Mouse (Mus musculus) layer of hippocampus, adult 2 months (tissue): Measurements from ENCODE around the gene Vps11. TPM values are rescaled to one million over a fixed set of nuclear protein-coding genes. Genes with fewer than 3 reads are reported as not detected.
"Not testable (repeated sequence)": the region's sequence is repeated elsewhere in the genome, so short reads cannot be mapped to it uniquely, and the experiment has no call there.

Source experiments
- DNase-seq, 2 experiments: peaks; one replicate each; pipeline ENCODE4 v3.0.0; 2022; ENCODE audit warnings: low spot score in 2 of 2
- H3K27ac ChIP-seq: fragments of 200-600 bp; 2 replicates; pipeline ENCODE4 v1.8.1; 2022
- H3K4me3 ChIP-seq: fragments of 200-600 bp; 2 replicates; pipeline ENCODE4 v1.8.1; 2022; ENCODE audit warnings: mild to moderate bottlenecking
- CTCF ChIP-seq: fragments of 200-600 bp; conservative IDR thresholded peaks from 2 replicates; pipeline ENCODE4 v1.8.1; 2022; ENCODE audit warnings: antibody characterized with exemption, mild to moderate bottlenecking, moderate library complexity
- long read RNA-seq, 2 experiments: library from polyadenylated mRNA; stranded (forward); transcript quantifications; one replicate each; pipeline ENCODE4 v2.0.0; 2021; ENCODE audit warnings: borderline mapping rate in 2 of 2
- total RNA-seq, 2 experiments: library from RNA; stranded (reverse); gene quantifications; 2 replicates each; pipeline ENCODE4 v1.2.3; 2021

The Vps11 gene
- 10 to 100 TPM; 54.7 to 55.7 TPM for total RNA-seq
- long read RNA-seq, experiment 1, transcript Vps11-201 (16 exons, 3,536 nt) = major isoform, 100 of 115 reads
- long read RNA-seq, experiment 1, partial matches to known transcripts = 7 of 115 reads
- long read RNA-seq, experiment 1, other reads (novel, unspliced or antisense) = 8 of 115 reads
- long read RNA-seq, experiment 2, transcript Vps11-201 (16 exons, 3,536 nt) = major isoform, 112 of 138 reads
- long read RNA-seq, experiment 2, partial matches to known transcripts = 12 of 138 reads
- long read RNA-seq, experiment 2, other reads (novel, unspliced or antisense) = 13 of 138 reads

- H3K4me3 ChIP-seq = peak within 1 kb of the TSS; percentile 98
- no peak for TF ChIP-seq CTCF
- H3K27ac ChIP-seq = peak within 1 kb of the TSS; percentile 94
- peak; percentile 93 to 94 for DNase-seq
Observed at GRCm38 (mm10) chr9:44361190-44361917, at the start of gene Vps11. TSS of gene Vps11 (minus strand) at chr9:44361670.

GRCm38 (mm10) chr9:44410647-44411336 lies 49.3 kb upstream of the Vps11 start:
- Histone ChIP-seq H3K4me3 (no peak overlapping the region), H3K27ac (no peak overlapping the region)
- no peak for DNase-seq
- TF ChIP-seq CTCF = no peak

- not testable (repeated sequence) for DNase-seq, H3K27ac ChIP-seq
- peak overlapping the region; percentile 85 for H3K4me3 ChIP-seq
Observed at GRCm38 (mm10) chr9:44408693-44409092, 47.2 kb upstream of the Vps11 start.

GRCm38 (mm10) chr9:44407752-44408097 lies 46.3 kb upstream of the Vps11 start:
- H3K4me3 ChIP-seq = peak overlapping the region; percentile 85
- no peak for DNase-seq
- TF ChIP-seq CTCF = no peak
- peak overlapping the region; percentile 92 for H3K27ac ChIP-seq

- H3K27ac ChIP-seq = peak within 1 kb of the TSS; percentile 92
- H3K4me3 ChIP-seq = peak within 1 kb of the TSS; percentile 85
- TF ChIP-seq CTCF = no peak
- peak; percentile 91 to 92 for DNase-seq
Observed at GRCm38 (mm10) chr9:44406906-44407751, 45.7 kb upstream of the Vps11 start, which contains the start of the genes Rps25 and Trappc4. TSS of gene Rps25 (plus strand) at chr9:44407139. TSS of gene Trappc4 (minus strand) at chr9:44407600.

- Histone ChIP-seq H3K4me3 (no peak overlapping the region), H3K27ac (no peak overlapping the region)
- no peak for DNase-seq
- TF ChIP-seq CTCF = no peak
Observed at GRCm38 (mm10) chr9:44405011-44405410, 43.5 kb upstream of the Vps11 start.

GRCm38 (mm10) chr9:44401081-44401480 lies 39.6 kb upstream of the Vps11 start:
- H3K27ac ChIP-seq = no peak overlapping the region
- H3K4me3 ChIP-seq = no peak overlapping the region
- no peak for DNase-seq
- TF ChIP-seq CTCF = no peak

GRCm38 (mm10) chr9:44399795-44400114 lies 38.3 kb upstream of the Vps11 start:
- TF ChIP-seq CTCF = no peak
- Histone ChIP-seq H3K4me3 (no peak overlapping the region), H3K27ac (no peak overlapping the region)
- DNase-seq = no peak

GRCm38 (mm10) chr9:44399114-44399794 lies 37.8 kb upstream of the Vps11 start:
- Histone ChIP-seq H3K27ac (peak overlapping the region; percentile 95; the same call in 1 of the 2 replicates), H3K4me3 (no peak overlapping the region)
- no peak for DNase-seq
- TF ChIP-seq CTCF = no peak

- no peak for DNase-seq
- peak overlapping the region; percentile 95 for H3K27ac ChIP-seq
Observed at GRCm38 (mm10) chr9:44398551-44398950, 37.1 kb upstream of the Vps11 start.

GRCm38 (mm10) chr9:44398087-44398486 lies 36.6 kb upstream of the Vps11 start:
- peak overlapping the region; percentile 95 for H3K27ac ChIP-seq
- no peak for DNase-seq
- H3K4me3 ChIP-seq = peak overlapping the region; percentile 69
- TF ChIP-seq CTCF = peak; percentile 37; the same call in 1 of the 2 replicates

More at GRCm38 (mm10) chr9:44398551-44398950, 37.1 kb upstream of the Vps11 start:
- peak overlapping the region; percentile 69 for H3K4me3 ChIP-seq
- no peak for TF ChIP-seq CTCF
